Mouse (Mus musculus): ENCODE data around the gene Ctbs.

GRCm38 (mm10) chr3:146499431-146500002, 49.9 kb downstream of the Ctbs start, which contains the start of the genes Spata1 and Gng5:
- no peak for TF ChIP-seq CTCF (IDR thresholded peaks at IDR 0.05; ENCODE audit: borderline replicate concordance, extremely low read depth, insufficient read depth, insufficient read length)
- peak; percentile 84 for TF ChIP-seq POLR2A (IDR thresholded peaks at IDR 0.05; ENCODE audit: borderline replicate concordance, extremely low read depth, insufficient read depth, insufficient read length, poor library complexity, severe bottlenecking)
